Mouse (Mus musculus) frontal cortex, postnatal 14 days (tissue): Measurements from ENCODE around the gene Ifnb1.

ENCODE experiments used
- DNase-seq, 2 experiments: peaks; one replicate each; pipeline ENCODE4 v3.0.0; 2022; ENCODE audit warnings: low spot score in 2 of 2

The Ifnb1 gene

GRCm38 (mm10) chr4:88501247-88501646, 21.3 kb downstream of the Ifnb1 start:
- DNase-seq = no peak

- no peak for DNase-seq
Observed at GRCm38 (mm10) chr4:88496321-88497018, 26.1 kb downstream of the Ifnb1 start.

DNA sequence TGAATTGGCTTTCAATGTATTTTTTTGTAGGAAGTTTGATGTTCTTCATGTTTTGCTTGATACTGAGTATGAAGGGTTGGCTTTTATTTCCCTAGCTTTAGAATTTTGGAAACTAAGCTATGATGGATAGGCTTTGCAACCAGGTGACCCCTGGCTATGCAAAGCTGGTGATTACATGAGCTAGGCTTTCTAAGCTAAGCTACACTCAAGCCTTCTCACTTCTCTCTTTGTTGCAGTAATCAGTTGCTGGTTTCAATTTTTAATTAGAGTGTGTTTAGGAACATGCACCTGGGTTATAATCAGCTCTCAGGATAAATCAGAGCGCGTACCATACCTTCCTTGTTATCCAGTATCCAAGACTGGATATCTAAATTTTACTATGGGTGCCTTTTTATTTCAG, 33.0 kb downstream of the Ifnb1 start:
- no peak for DNase-seq

DNA sequence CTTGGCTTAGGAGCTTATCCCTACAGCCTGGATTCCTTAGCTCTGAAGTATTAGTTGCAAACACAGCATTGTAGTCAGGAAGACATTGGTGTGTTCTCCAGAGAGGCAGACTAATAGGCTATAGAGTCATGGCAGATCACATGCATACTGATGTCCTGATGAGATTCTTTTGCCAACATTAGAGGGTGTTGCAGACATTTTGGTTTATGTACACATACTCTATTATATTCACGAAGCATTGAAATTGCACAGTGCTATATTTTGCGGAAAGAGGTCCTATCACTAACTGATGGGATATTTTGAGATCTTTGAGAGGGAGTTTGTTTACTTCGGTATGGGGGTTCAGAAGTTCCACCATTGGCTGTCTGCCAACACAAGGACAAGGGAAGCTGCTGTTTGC, 34.5 kb downstream of the Ifnb1 start:
- no peak for DNase-seq

DNA sequence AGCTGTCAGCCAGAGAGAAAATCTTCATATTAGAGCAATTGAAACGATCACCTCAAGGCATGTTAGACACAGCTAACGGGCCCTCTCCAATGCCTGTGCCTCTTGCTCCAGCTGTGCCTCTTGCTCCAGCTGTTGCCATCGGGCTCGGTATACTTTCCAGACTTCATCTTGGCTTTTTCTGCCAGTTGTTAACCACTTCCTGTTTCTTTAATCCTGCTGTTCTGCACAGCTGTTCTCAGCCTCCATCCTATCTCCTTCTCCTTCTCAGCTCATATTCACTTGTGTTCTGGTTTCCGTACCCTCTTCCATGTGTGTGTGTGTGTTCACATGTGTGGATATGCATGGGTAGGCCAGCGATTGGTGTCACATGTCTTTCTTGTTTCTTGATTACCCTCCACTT, 42.4 kb downstream of the Ifnb1 start:
- DNase-seq = no peak

DNA sequence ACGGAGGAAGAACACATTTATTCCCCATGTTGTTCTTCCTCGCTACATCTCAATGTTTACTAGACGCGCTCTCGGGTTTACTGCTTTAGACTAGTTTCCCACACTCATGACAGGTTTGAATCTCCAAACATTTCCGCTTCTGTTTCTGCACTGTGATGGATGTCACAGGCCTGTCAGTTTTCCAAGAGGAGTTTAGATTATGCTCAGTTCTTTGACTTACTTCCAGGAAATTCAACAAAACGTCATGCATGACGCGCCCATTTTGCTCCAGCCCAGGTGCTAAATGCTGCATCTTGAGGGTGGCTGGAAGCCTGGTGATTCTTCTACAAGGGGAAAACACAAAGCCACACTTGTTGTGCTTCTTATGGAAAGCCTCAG, 43.8 kb downstream of the Ifnb1 start:
- DNase-seq = no peak

DNA sequence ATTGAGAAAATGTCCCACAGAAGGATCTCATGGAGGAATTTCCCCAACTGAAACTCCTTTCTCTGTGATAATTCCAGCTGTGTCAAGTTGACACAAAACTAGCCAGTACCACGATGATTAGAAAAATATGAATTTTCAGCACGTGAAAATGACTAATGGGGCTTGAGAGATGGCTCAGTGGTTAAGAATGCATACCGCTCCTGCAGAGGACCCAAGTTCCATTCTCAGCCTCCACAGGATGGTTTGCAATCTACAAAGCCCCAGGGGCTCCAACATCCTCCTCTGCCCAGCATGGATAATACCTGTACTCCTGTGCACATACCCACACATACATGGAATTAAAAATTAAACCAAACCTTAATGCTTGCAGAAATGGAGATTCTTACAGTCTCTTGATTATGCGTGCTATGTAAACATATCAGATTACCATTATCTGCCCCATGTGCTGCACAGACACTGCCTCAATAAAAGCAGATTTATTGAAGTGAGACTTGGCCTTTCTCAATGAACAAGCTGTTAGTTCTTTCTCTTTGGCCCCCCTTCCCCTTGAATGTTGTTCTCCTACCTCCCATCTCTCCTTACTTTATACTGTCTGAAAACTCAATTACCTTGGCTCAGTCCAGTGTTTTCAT, 44.3 kb downstream of the Ifnb1 start:
- no peak for DNase-seq

DNA sequence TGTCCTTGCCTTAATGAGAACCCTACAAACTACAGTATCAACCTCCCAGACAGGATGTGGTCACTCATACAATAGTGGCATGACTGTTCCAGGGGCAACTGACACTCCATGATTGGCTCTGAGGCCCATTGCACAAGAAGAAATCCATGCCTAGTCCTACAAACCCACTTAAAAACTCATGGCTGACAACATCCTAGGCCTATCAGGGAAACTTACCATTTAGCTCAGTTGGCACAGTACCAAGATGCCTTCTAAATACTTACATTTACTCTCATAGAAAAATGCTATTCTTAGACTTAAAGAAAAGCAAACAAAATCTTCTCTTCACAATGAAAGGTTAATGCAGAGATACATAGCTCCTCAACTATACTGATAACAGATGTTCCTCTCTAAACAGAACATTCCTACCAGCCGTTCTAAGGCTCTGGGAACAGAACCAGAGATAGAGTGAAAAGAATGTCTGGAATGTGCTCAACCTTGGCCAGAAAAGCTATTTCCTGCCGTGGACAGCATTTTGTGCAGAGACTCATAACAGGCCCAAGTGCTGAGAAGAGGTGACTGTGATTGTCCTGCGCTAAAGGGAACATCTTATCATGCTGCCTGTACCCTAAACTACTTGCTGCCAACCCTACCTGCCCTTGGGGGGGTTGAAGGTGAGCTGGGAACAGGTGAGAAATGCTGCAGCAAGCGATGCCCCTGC, 45.9 kb downstream of the Ifnb1 start:
- no peak for DNase-seq

- no peak for DNase-seq
Observed at GRCm38 (mm10) chr4:88476084-88476483, 46.5 kb downstream of the Ifnb1 start.
